In the genomic region with DNA sequence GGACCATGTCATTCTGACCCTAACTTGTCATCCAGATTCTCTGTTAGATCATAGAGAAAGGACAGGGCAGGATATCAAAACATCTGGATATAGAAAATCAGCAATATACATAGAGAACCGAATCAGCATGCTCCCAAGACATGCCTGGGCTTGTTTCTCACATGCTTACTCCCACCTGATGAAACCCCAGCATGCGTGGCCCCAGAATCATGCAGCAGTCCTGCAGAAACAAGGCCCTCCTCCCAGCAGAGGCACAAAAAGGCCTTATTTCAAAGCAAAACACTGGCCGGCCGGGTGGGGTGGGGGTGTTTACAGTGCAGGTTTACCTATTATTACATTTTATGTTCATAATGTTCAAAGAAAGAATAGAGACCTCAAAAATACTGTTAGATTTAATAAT, we compare ENCODE assay signal across 8 mouse cellular contexts. TPM values are rescaled to one million over a fixed set of nuclear protein-coding genes. Genes with fewer than 3 reads are reported as not detected.
DNase-seq lines count a peak whose midpoint lies in the region; ATAC-seq lines count a peak whose summit lies in the region.
"Had no signal": no experiment of that assay in that cellular context is flagged by ENCODE, and none has a peak within 500 bp of the region (broad histone marks: within the 10 kb centered on the region; RNA-seq: fewer than 3 reads in every experiment).

No protein-coding gene starts in this region.

- H3K4me1 ChIP-seq in hindbrain, embryonic 16.5 days (ENCODE audit: control insufficient read depth, insufficient read depth, low read depth, low read length), result peaks cover 15% of the 10 kb centered on the region
- H3K4me1 ChIP-seq in stomach, embryonic 15.5 days, result peaks cover 5% of the 10 kb centered on the region; the same call in 1 of the 2 replicates

- no peaks in the 10 kb centered on the region for H3K9me3 ChIP-seq in hindbrain, embryonic 16.5 days (ENCODE audit: control insufficient read depth, low read length)
- H3K9me3 ChIP-seq in stomach, embryonic 15.5 days, result no peaks in the 10 kb centered on the region
- H3K9me3 ChIP-seq: limb, embryonic 15.5 days had no signal

- peak overlapping the region; percentile 62 for H3K9ac ChIP-seq in hindbrain, embryonic 16.5 days (ENCODE audit: low read depth, low read length)
- no peak overlapping the region for H3K9ac ChIP-seq in stomach, embryonic 15.5 days

- no peak for ATAC-seq in hindbrain, embryonic 16.5 days
- no peak for ATAC-seq in stomach, embryonic 15.5 days (ENCODE audit: insufficient read depth, low FRiP score, low read depth)
- ATAC-seq in frontal cortex, adult (ENCODE audit: low TSS enrichment), result no peak

- H3K27ac ChIP-seq in hindbrain, embryonic 16.5 days (ENCODE audit: low read depth, low read length), result peak overlapping the region; percentile 46; the same call in 1 of the 2 replicates
- H3K27ac ChIP-seq in stomach, embryonic 15.5 days, result no peak overlapping the region

- DNase-seq in lung, postnatal 36 days, result peak; percentile 1
- no peak for DNase-seq in lung, adult 18-20 months
- peak; percentile 19 for DNase-seq in embryo, embryonic 11 days
- DNase-seq in thymus, postnatal 4 days, result no peak

- no peaks in the 10 kb centered on the region for H3K36me3 ChIP-seq in hindbrain, embryonic 16.5 days (ENCODE audit: control insufficient read depth, insufficient read depth, low read length)
- no peaks in the 10 kb centered on the region for H3K36me3 ChIP-seq in stomach, embryonic 15.5 days
- H3K36me3 ChIP-seq: limb, embryonic 15.5 days had no signal

- no peaks in the 10 kb centered on the region for H3K27me3 ChIP-seq in hindbrain, embryonic 16.5 days (replicated peaks; ENCODE audit: control insufficient read depth, insufficient read depth, low read length)
- H3K27me3 ChIP-seq in stomach, embryonic 15.5 days (replicated peaks), result no peaks in the 10 kb centered on the region
- H3K27me3 ChIP-seq: limb, embryonic 15.5 days had no signal

- H3K4me3 ChIP-seq in hindbrain, embryonic 16.5 days (ENCODE audit: low read length), result peak overlapping the region; percentile 85
- H3K4me3 ChIP-seq in stomach, embryonic 15.5 days (replicated peaks), result 0 out of 2 replicates have a peak overlapping the region, but pooled peaks have one; percentile 13

- peak overlapping the region; percentile 79 for H3K4me2 ChIP-seq in hindbrain, embryonic 16.5 days (ENCODE audit: low read length)
- H3K4me2 ChIP-seq in stomach, embryonic 15.5 days, result peak overlapping the region; percentile 42

- WGBS in hindbrain, embryonic 16.5 days, result 39% methylated on average over 4 of the region's 4 CpGs
- WGBS in stomach, embryonic 15.5 days, result 65% methylated on average over 4 of the region's 4 CpGs

RNA-seq across cellular contexts. Expression of gene Zmat3, which starts 1.6 kb away (rescaled TPM):
- 7.5 and 7.6 TPM in 2 replicates for polyA plus RNA-seq in hindbrain, embryonic 16.5 days (2015; fragmentation: Nextera tagmentation; extraction: Ambion mirVana)
- 5.8 and 6.1 TPM in 2 replicates for polyA plus RNA-seq in stomach, embryonic 15.5 days (2015; fragmentation: Nextera tagmentation; extraction: Ambion mirVana)

RNA-seq across cellular contexts. Expression of gene Pik3ca, which starts 33.3 kb away (rescaled TPM):
- polyA plus RNA-seq in hindbrain, embryonic 16.5 days (2015; fragmentation: Nextera tagmentation; extraction: Ambion mirVana), result 11.1 and 11.9 TPM in 2 replicates
- polyA plus RNA-seq in stomach, embryonic 15.5 days (2015; fragmentation: Nextera tagmentation; extraction: Ambion mirVana), result 8.7 and 10.7 TPM in 2 replicates

Comparison
In these comparisons a context has a peak if more than half of its experiments do, and no peak if none do; other contexts are left out.
1. DNase-seq: peak in lung, postnatal 36 days (single experiment) and embryo, embryonic 11 days (single experiment); none in lung, adult 18-20 months (0 of 2) and thymus, postnatal 4 days (single experiment).